Mouse (Mus musculus): ENCODE data around the gene Lap3.

- TF ChIP-seq CTCF (IDR thresholded peaks at IDR 0.05; ENCODE audit: borderline replicate concordance, insufficient read depth, low read length) (no peak), POLR2A (IDR thresholded peaks at IDR 0.05; ENCODE audit: low read depth, low read length) (no peak)
Measured at GRCm38 (mm10) chr5:45512908-45513307, 19.7 kb downstream of the Lap3 start.
